Mouse (Mus musculus): ENCODE data around the gene Mogs. TPM values are rescaled to one million over a fixed set of nuclear protein-coding genes. Genes with fewer than 3 reads are reported as not detected.
A peak's percentile ranks its signal among the peaks of the same experiment; 100 is the strongest.

Mogs gene
- total and polyA plus RNA-seq, 2 experiments from 2014 or later: 7.9 to 28.1 TPM

GRCm38 (mm10) chr6:83069488-83070246, 45.6 kb upstream of the Mogs start:
- H3K4me1 ChIP-seq (ENCODE audit: control insufficient read depth, insufficient read depth): peaks cover 3% of the 10 kb centered on the region; the same call in 1 of the 2 replicates
- no peaks in the 10 kb centered on the region for H3K36me3 ChIP-seq (replicated peaks; ENCODE audit: control insufficient read depth, insufficient read depth, low read length)
- WGBS: 2% methylated on average over 68 of the region's 69 CpGs
- no peak overlapping the region for H3K27ac ChIP-seq (ENCODE audit: low read depth)
- H3K4me3 ChIP-seq (ENCODE audit: low read depth, low read length): peak overlapping the region; percentile 35
- H3K4me2 ChIP-seq (ENCODE audit: low read depth, low read length): peak overlapping the region; percentile 13; the same call in 1 of the 2 replicates
- H3K27me3 ChIP-seq (ENCODE audit: control insufficient read depth, insufficient read depth, low read length): peaks cover 97% of the 10 kb centered on the region
- no peak overlapping the region for H3K9ac ChIP-seq (replicated peaks; ENCODE audit: low read depth, low read length)
- H3K9me3 ChIP-seq (replicated peaks; ENCODE audit: control insufficient read depth, low read length): no peaks in the 10 kb centered on the region
- DNase-seq (ENCODE audit: low spot score) (no peak), ATAC-seq (ENCODE audit: insufficient read depth, low read depth) (no peak)
- TF ChIP-seq CTCF (IDR thresholded peaks at IDR 0.05; ENCODE audit: low read depth) (no peak), EP300 (IDR thresholded peaks at IDR 0.05; ENCODE audit: low read depth) (no peak)

GRCm38 (mm10) chr6:83070247-83070310, 45.2 kb upstream of the Mogs start, which contains the start of gene Tlx2:
TSS of gene Tlx2 (minus strand) at chr6:83070293.
- H3K27me3 ChIP-seq (ENCODE audit: control insufficient read depth, insufficient read depth, low read length): peaks cover 97% of the 10 kb centered on the region
- no peaks in the 10 kb centered on the region for H3K9me3 ChIP-seq (replicated peaks; ENCODE audit: control insufficient read depth, low read length)
- no peak within 1 kb of the TSS for H3K9ac ChIP-seq (replicated peaks; ENCODE audit: low read depth, low read length)
- WGBS: 1% methylated on average over 10 of the region's 10 CpGs
- no peaks in the 10 kb centered on the region for H3K36me3 ChIP-seq (replicated peaks; ENCODE audit: control insufficient read depth, insufficient read depth, low read length)
- no peak for ATAC-seq (ENCODE audit: insufficient read depth, low read depth)
- no peak within 1 kb of the TSS for H3K27ac ChIP-seq (ENCODE audit: low read depth)
- no peak for DNase-seq (ENCODE audit: low spot score)
- peak within 1 kb of the TSS; percentile 41; the same call in 1 of the 2 replicates for H3K4me2 ChIP-seq (ENCODE audit: low read depth, low read length)
- H3K4me1 ChIP-seq (ENCODE audit: control insufficient read depth, insufficient read depth): peaks cover 3% of the 10 kb centered on the region; the same call in 1 of the 2 replicates
- no peak for TF ChIP-seq CTCF (IDR thresholded peaks at IDR 0.05; ENCODE audit: low read depth)
- peak within 1 kb of the TSS; percentile 35 for H3K4me3 ChIP-seq (ENCODE audit: low read depth, low read length)

- H3K36me3 ChIP-seq (replicated peaks; ENCODE audit: control insufficient read depth, insufficient read depth, low read length): no peaks in the 10 kb centered on the region
- no peak overlapping the region for H3K4me2 ChIP-seq (ENCODE audit: low read depth, low read length)
- no peak for TF ChIP-seq EP300 (IDR thresholded peaks at IDR 0.05; ENCODE audit: low read depth)
- no peak for TF ChIP-seq CTCF (IDR thresholded peaks at IDR 0.05; ENCODE audit: low read depth)
- peaks cover 97% of the 10 kb centered on the region for H3K27me3 ChIP-seq (ENCODE audit: control insufficient read depth, insufficient read depth, low read length)
- 2% methylated on average over 49 of the region's 58 CpGs for WGBS
- DNase-seq (ENCODE audit: low spot score): no peak
- peak overlapping the region; percentile 35 for H3K4me3 ChIP-seq (ENCODE audit: low read depth, low read length)
- H3K9ac ChIP-seq (replicated peaks; ENCODE audit: low read depth, low read length): no peak overlapping the region
- no peak overlapping the region for H3K27ac ChIP-seq (ENCODE audit: low read depth)
- peaks cover 3% of the 10 kb centered on the region; the same call in 1 of the 2 replicates for H3K4me1 ChIP-seq (ENCODE audit: control insufficient read depth, insufficient read depth)
- H3K9me3 ChIP-seq (replicated peaks; ENCODE audit: control insufficient read depth, low read length): no peaks in the 10 kb centered on the region
- no peak for ATAC-seq (ENCODE audit: insufficient read depth, low read depth)
Observed at GRCm38 (mm10) chr6:83070311-83071219, 44.7 kb upstream of the Mogs start.

- Histone ChIP-seq H3K4me1 (ENCODE audit: control insufficient read depth, insufficient read depth) (peaks cover 3% of the 10 kb centered on the region; the same call in 1 of the 2 replicates), H3K4me2 (ENCODE audit: low read depth, low read length) (no peak overlapping the region), H3K27ac (ENCODE audit: low read depth) (no peak overlapping the region), H3K27me3 (ENCODE audit: control insufficient read depth, insufficient read depth, low read length) (peaks cover 97% of the 10 kb centered on the region), H3K9me3 (replicated peaks; ENCODE audit: control insufficient read depth, low read length) (no peaks in the 10 kb centered on the region), H3K4me3 (ENCODE audit: low read depth, low read length) (peak overlapping the region; percentile 11; the same call in 1 of the 2 replicates), H3K36me3 (replicated peaks; ENCODE audit: control insufficient read depth, insufficient read depth, low read length) (no peaks in the 10 kb centered on the region), H3K9ac (replicated peaks; ENCODE audit: low read depth, low read length) (no peak overlapping the region)
- TF ChIP-seq CTCF (IDR thresholded peaks at IDR 0.05; ENCODE audit: low read depth) (no peak), EP300 (IDR thresholded peaks at IDR 0.05; ENCODE audit: low read depth) (no peak)
- no peak for ATAC-seq (ENCODE audit: insufficient read depth, low read depth)
- no peak for DNase-seq (ENCODE audit: low spot score)
- WGBS: 4% methylated on average over 24 of the region's 24 CpGs
Observed at GRCm38 (mm10) chr6:83071220-83071619, 44.1 kb upstream of the Mogs start.

- no peak for DNase-seq (ENCODE audit: low spot score)
- H3K4me3 ChIP-seq (ENCODE audit: low read depth, low read length): no peak overlapping the region
- TF ChIP-seq CTCF (IDR thresholded peaks at IDR 0.05; ENCODE audit: low read depth) (peak; percentile 14; the same call in 1 of the 2 replicates), EP300 (IDR thresholded peaks at IDR 0.05; ENCODE audit: low read depth) (no peak)
- H3K4me2 ChIP-seq (ENCODE audit: low read depth, low read length): no peak overlapping the region
- peaks cover 71% of the 10 kb centered on the region for H3K27me3 ChIP-seq (ENCODE audit: control insufficient read depth, insufficient read depth, low read length)
- H3K9me3 ChIP-seq (replicated peaks; ENCODE audit: control insufficient read depth, low read length): no peaks in the 10 kb centered on the region
- no peak overlapping the region for H3K27ac ChIP-seq (ENCODE audit: low read depth)
- H3K36me3 ChIP-seq (replicated peaks; ENCODE audit: control insufficient read depth, insufficient read depth, low read length): 0 out of 2 replicates have a peak, but pooled peaks cover 2% of the 10 kb centered on the region
- H3K4me1 ChIP-seq (ENCODE audit: control insufficient read depth, insufficient read depth): 0 out of 2 replicates have a peak, but pooled peaks cover 4% of the 10 kb centered on the region
- no peak overlapping the region for H3K9ac ChIP-seq (replicated peaks; ENCODE audit: low read depth, low read length)
- ATAC-seq (ENCODE audit: insufficient read depth, low read depth): no peak
- WGBS: 25% methylated on average over 2 of the region's 2 CpGs
Observed at GRCm38 (mm10) chr6:83074979-83075378, 40.3 kb upstream of the Mogs start.

Measured in heart, postnatal 0 days (tissue).